Mouse (Mus musculus): ENCODE data around the gene Gm8237. TPM values are rescaled to one million over a fixed set of nuclear protein-coding genes. Genes with fewer than 3 reads are reported as not detected.
"Not testable (repeated sequence)": the region's sequence is repeated elsewhere in the genome, so short reads cannot be mapped to it uniquely, and the experiment has no call there.

Gene Gm8237
- polyA plus RNA-seq (2015; fragmentation: Nextera tagmentation; extraction: Ambion mirVana): 0.07 TPM in 1 of 2 replicates, not detected in the other

DNA sequence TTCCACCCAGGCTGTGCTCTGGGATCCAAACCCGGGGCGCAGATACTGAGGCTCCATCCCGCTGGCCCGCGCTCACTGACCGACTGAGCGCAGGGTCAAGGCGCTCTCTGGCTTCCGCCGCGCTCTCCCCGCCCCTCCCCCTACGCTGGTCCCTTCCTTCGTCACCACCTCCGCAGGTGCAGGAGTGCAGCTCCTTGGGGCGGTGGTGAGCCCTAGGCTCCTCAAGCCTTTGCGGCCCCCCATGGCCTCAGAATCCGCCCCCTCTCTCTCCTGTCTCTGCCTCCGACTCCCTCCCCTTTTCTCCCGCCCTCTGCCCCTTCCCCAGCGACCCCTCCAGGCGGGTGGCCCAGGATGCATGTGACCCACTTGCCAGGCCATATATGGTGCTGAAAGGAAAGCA lies at the start of gene Gm8237:
Gene Gm8237, minus strand, starts transcription at position 142 of the 400 bp plus-strand sequence.
- not testable (repeated sequence) for DNase-seq (ENCODE audit: low spot score)

DNA sequence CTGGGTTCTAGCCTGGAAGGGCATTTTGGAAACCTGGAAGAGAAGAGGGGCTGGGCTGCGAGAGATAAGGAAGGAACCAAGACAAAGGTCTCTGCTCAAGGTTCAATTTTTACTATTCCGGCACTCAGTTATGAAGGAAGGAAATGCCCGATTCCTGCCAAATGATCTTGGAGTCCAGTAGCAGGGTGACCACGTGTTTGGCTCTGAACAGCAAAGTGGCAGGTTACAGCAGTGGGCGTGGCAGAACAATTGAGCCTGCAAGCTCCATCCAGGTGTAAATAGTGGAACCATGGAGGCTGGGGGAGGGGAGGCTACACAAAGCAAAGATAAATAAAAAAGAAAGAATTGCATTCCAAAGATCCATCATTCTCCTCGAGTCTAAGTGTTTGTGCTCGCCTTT lies 43.1 kb upstream of the Gm8237 start:
- not testable (repeated sequence) for DNase-seq (ENCODE audit: low spot score)

DNA sequence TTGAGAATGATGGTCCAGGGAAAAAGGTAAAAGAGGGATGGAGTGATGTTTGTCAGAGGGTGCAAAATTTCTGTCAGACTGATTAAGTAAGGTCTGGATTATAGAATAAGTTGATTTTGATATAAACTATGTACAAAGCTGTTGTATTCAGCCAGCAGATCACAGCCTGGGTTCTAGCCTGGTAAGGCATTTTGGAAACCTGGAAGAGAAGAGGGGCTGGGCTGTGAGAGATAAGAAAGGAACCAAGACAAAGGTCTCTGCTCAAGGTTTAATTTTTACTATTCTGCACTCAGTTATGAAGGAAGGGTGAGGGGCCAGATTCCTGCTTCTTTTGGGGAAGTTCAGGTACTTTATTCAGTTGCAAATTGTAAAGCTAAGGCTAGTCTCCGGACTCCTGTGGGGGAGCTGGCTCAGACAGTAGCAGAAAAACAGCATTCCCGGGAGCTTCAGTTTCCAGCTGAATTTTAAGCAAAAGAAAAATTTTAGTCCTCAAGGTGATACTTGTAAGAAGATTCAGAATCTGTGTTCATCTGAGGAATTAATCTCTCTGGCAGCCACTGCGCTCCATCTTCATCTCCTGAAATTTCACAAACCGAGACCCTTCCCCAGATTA lies 38.3 kb upstream of the Gm8237 start:
- not testable (repeated sequence) for DNase-seq (ENCODE audit: low spot score)

DNA sequence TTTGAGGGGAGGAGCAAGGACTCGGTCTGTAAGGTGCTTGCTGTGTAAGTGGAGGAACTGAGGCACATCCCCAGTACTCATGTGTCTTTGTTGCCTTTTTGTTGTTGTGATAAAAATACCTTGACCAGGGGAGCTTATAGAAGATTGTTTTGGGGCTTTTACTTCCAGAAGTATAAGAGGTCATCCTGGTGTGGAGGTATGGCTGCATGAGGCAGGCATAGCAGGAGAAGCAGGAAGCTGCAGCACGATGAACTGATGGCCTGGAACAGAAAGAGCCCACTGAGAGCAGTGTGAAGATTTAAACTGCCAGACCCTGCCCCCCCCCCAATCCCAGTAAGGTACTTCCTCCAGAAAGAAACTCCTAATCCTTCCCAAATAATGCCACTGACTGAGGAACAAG lies 33.5 kb upstream of the Gm8237 start:
- DNase-seq (ENCODE audit: low spot score): not testable (repeated sequence)

DNA sequence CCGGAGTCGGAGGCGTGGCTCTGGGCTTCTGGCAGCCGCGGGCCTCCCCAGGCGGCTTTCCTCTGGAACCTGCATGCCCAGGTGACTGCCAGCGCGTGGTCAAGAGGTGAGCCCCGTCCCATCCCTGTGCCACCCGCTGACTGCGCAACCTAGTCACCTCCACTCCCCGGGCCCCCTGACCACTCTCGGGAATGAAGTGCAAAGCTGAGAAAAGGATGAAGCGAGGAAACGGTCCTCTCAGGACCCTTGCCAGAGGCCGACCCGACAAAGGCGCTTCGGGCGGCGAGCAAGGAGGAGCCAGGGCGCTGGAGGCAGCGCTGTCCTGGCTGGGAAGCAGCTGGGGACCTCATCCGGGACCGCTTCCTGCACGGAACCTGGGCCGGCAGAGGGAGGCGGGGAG lies 391 bp downstream of the Gm8237 start:
- not testable (repeated sequence) for DNase-seq (ENCODE audit: low spot score)

DNA sequence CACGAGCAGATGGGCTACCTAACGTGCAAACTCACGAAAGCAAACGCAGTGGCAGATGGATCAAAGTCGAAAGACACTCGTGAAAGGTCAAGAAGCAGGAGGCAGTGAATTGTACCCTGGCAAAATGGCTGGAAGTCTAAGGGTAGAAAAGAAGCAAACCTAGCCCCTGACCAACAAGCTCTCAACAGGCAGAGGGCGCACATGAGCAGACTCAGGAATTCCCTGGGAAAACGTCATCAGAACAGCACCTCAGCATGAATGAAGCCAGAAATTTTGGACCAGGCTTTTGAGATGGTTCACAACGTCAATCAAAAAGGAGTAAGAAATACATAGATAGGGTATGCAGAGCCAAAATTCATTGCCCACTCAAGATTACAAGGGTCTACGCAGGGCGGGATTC lies 1.0 kb downstream of the Gm8237 start:
- DNase-seq (ENCODE audit: low spot score): not testable (repeated sequence)

DNA sequence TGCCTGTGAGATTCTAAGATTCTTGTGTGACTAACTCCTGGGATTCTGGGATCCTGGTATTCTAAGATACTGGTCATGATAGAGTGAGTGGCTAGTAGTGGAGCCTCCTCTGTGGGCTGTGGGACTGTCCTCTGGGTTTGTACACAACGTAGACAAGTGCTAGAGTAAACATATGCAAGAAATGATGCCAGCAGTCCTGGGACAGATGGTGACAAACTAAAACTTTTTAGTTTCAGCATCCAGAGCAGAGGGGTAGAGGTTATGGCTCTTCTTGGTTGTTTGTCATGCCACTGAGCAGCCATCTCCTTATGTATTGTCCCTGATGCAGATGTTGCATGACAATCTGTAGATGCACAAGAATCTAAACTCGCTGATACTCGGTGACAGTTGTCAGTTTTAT lies 24.3 kb downstream of the Gm8237 start:
- not testable (repeated sequence) for DNase-seq (ENCODE audit: low spot score)

DNA sequence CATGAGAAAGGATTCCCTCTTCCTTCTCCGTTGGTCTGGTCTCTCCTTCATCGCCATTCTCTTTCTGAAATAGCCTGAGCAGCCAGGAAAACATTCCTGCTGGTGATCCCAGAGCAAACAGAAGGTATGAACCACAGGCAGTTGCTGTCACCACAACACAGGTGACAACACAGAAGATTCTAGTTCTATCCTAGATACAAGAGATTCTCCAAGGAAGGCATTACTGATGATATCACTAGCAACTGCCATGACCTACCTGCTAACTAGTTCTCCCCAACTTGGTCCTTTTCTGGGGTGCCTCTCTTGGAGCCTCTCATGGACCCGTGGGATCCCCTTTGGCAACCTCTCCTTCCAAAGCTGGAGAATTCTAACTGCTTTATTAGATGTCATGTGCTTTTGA lies 50.0 kb downstream of the Gm8237 start, which contains the start of gene Gm3424:
Gene Gm3424, minus strand, starts transcription at position 101 of the 400 bp plus-strand sequence.
- DNase-seq (ENCODE audit: low spot score): not testable (repeated sequence)

DNA sequence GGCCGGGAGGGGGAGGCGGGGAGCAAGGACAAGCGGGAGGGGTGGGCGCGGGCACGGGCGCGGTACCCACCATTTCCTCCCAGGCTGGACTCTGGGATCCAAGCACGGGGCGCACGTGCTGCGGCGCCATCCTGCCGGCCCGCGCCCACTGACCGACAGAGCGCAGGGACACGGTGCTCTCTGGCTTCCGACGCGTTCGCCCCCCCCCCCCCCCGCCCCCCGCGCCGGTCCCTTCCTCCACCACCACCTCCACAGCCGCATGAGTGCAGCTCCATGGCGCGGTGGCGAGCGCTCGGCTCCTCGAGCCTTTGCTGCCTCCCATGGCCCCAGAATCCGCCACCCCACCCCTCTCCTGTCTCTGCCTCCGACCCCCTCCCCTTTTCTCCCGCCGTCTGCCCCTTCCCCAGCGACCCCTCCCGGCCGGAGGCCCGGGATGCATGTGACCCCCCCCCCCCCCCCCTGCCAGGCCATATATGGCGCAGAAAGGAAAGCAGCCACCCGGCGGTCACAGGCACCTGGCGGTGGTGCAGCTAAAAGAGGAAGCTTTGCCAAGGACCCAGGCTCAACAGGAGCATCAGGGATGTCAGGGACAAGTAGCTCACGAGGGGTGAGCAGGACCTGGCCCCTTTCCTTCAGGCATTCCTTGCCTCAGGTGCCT lies 67.4 kb downstream of the Gm8237 start:
- not testable (repeated sequence) for DNase-seq (ENCODE audit: low spot score)

Other genes with a start within 250 kb of the Gm8237 start
- not detected in 2 replicates for gene Gm8265, start 247.4 kb downstream of the Gm8237 start, polyA plus RNA-seq (2015; fragmentation: Nextera tagmentation; extraction: Ambion mirVana)
- not detected in 2 replicates for gene Gm9603, start 192.9 kb downstream of the Gm8237 start, polyA plus RNA-seq (2015; fragmentation: Nextera tagmentation; extraction: Ambion mirVana)
- gene Gm3373, start 138.8 kb downstream of the Gm8237 start, polyA plus RNA-seq (2015; fragmentation: Nextera tagmentation; extraction: Ambion mirVana): 0.07 TPM in 1 of 2 replicates, not detected in the other
- gene Gm3383, start 72.4 kb downstream of the Gm8237 start, polyA plus RNA-seq (2015; fragmentation: Nextera tagmentation; extraction: Ambion mirVana): 0.36 and 0.43 TPM in 2 replicates
- gene Gm3424, start 50.1 kb downstream of the Gm8237 start, polyA plus RNA-seq (2015; fragmentation: Nextera tagmentation; extraction: Ambion mirVana): not detected in 2 replicates
- gene Gm3248, start 81.4 kb upstream of the Gm8237 start, polyA plus RNA-seq (2015; fragmentation: Nextera tagmentation; extraction: Ambion mirVana): 0.08 TPM in 1 of 2 replicates, not detected in the other
- not detected in 2 replicates for gene Gm3453, start 98.8 kb upstream of the Gm8237 start, polyA plus RNA-seq (2015; fragmentation: Nextera tagmentation; extraction: Ambion mirVana)
- not detected in 2 replicates for gene Gm6337, start 177.9 kb upstream of the Gm8237 start, polyA plus RNA-seq (2015; fragmentation: Nextera tagmentation; extraction: Ambion mirVana)
- not detected in 2 replicates for gene Gm8206, start 213.6 kb upstream of the Gm8237 start, polyA plus RNA-seq (2015; fragmentation: Nextera tagmentation; extraction: Ambion mirVana)
- gene Gm3468, start 228.3 kb upstream of the Gm8237 start, polyA plus RNA-seq (2015; fragmentation: Nextera tagmentation; extraction: Ambion mirVana): 0.42 and 0.56 TPM in 2 replicates
- gene Gm3476, start 245.4 kb upstream of the Gm8237 start, polyA plus RNA-seq (2015; fragmentation: Nextera tagmentation; extraction: Ambion mirVana): not detected in 2 replicates

Measured in thymus, postnatal 0 days (tissue).